Mouse (Mus musculus): ENCODE data around the gene 2310039H08Rik. TPM values are rescaled to one million over a fixed set of nuclear protein-coding genes. Genes with fewer than 3 reads are reported as not detected.
"Not testable (repeated sequence)": the region's sequence is repeated elsewhere in the genome, so short reads cannot be mapped to it uniquely, and the experiment has no call there.

Gene 2310039H08Rik
- polyA plus RNA-seq, 1 experiment from 2014 or later, result 57.9 TPM

- Histone ChIP-seq H3K4me2 (peak overlapping the region; percentile 79), H3K9me3 (ENCODE audit: control insufficient read depth, low read length) (no peaks in the 10 kb centered on the region), H3K9ac (ENCODE audit: low read length) (peak overlapping the region; percentile 79), H3K4me3 (ENCODE audit: low read depth, low read length) (no peak overlapping the region; the same call in 1 of the 2 replicates), H3K27me3 (ENCODE audit: control insufficient read depth, insufficient read depth, low read length) (no peaks in the 10 kb centered on the region), H3K27ac (ENCODE audit: low read depth, low read length) (no peak overlapping the region), H3K4me1 (ENCODE audit: control insufficient read depth, insufficient read depth, low read length) (peaks cover 10% of the 10 kb centered on the region), H3K36me3 (ENCODE audit: control insufficient read depth, insufficient read depth, low read length) (no peaks in the 10 kb centered on the region)
- ATAC-seq (ENCODE audit: low FRiP score) (no peak), DNase-seq (ENCODE audit: low spot score, missing footprints) (no peak)
- 95% methylated on average over 4 of the region's 4 CpGs for whole genome bisulfite sequencing
These were observed 21.9 kb upstream of the 2310039H08Rik start for GRCm38 (mm10) chr17:46750580-46750979.

- H3K4me3 ChIP-seq (ENCODE audit: low read depth, low read length), result peak overlapping the region; percentile 81
- H3K4me1 ChIP-seq (ENCODE audit: control insufficient read depth, insufficient read depth, low read length), result peaks cover 10% of the 10 kb centered on the region
- H3K36me3 ChIP-seq (ENCODE audit: control insufficient read depth, insufficient read depth, low read length), result no peaks in the 10 kb centered on the region
- peak overlapping the region; percentile 73 for H3K27ac ChIP-seq (ENCODE audit: low read depth, low read length)
- DNase-seq (ENCODE audit: low spot score, missing footprints) (no peak), ATAC-seq (ENCODE audit: low FRiP score) (no peak)
- no peaks in the 10 kb centered on the region for H3K27me3 ChIP-seq (ENCODE audit: control insufficient read depth, insufficient read depth, low read length)
- 26% methylated on average over 16 of the region's 16 CpGs for WGBS
- H3K9me3 ChIP-seq (ENCODE audit: control insufficient read depth, low read length), result no peaks in the 10 kb centered on the region
- peak overlapping the region; percentile 79 for H3K9ac ChIP-seq (ENCODE audit: low read length)
- peak overlapping the region; percentile 79 for H3K4me2 ChIP-seq
These were observed 21.2 kb upstream of the 2310039H08Rik start for GRCm38 (mm10) chr17:46751056-46751793.

GRCm38 (mm10) chr17:46751794-46752556 lies 20.5 kb upstream of the 2310039H08Rik start, which contains the start of gene Cnpy3:
Cnpy3 (minus strand) TSS chr17:46752214.
- H3K4me3 ChIP-seq (ENCODE audit: low read depth, low read length), result peak within 1 kb of the TSS; percentile 81
- peak; percentile 99 for DNase-seq (ENCODE audit: low spot score, missing footprints)
- no peaks in the 10 kb centered on the region for H3K9me3 ChIP-seq (ENCODE audit: control insufficient read depth, low read length)
- ATAC-seq (ENCODE audit: low FRiP score), result peak; percentile 99
- H3K4me2 ChIP-seq, result peak within 1 kb of the TSS; percentile 79
- under 1% methylated on average over 55 of the region's 58 CpGs for WGBS
- peak within 1 kb of the TSS; percentile 73 for H3K27ac ChIP-seq (ENCODE audit: low read depth, low read length)
- H3K9ac ChIP-seq (ENCODE audit: low read length), result peak within 1 kb of the TSS; percentile 79
- no peaks in the 10 kb centered on the region for H3K36me3 ChIP-seq (ENCODE audit: control insufficient read depth, insufficient read depth, low read length)
- peaks cover 10% of the 10 kb centered on the region for H3K4me1 ChIP-seq (ENCODE audit: control insufficient read depth, insufficient read depth, low read length)
- H3K27me3 ChIP-seq (ENCODE audit: control insufficient read depth, insufficient read depth, low read length), result no peaks in the 10 kb centered on the region

GRCm38 (mm10) chr17:46758753-46759152 lies 13.7 kb upstream of the 2310039H08Rik start:
- Histone ChIP-seq H3K9ac (ENCODE audit: low read length) (no peak overlapping the region), H3K4me3 (ENCODE audit: low read depth, low read length) (no peak overlapping the region), H3K27me3 (ENCODE audit: control insufficient read depth, insufficient read depth, low read length) (no peaks in the 10 kb centered on the region), H3K36me3 (ENCODE audit: control insufficient read depth, insufficient read depth, low read length) (no peaks in the 10 kb centered on the region), H3K27ac (ENCODE audit: low read depth, low read length) (no peak overlapping the region), H3K4me2 (no peak overlapping the region), H3K9me3 (ENCODE audit: control insufficient read depth, low read length) (no peaks in the 10 kb centered on the region), H3K4me1 (ENCODE audit: control insufficient read depth, insufficient read depth, low read length) (no peaks in the 10 kb centered on the region)
- 81% methylated on average over 12 of the region's 12 CpGs for WGBS
- ATAC-seq (ENCODE audit: low FRiP score), result no peak
- DNase-seq (ENCODE audit: low spot score, missing footprints), result no peak

- WGBS, result 49% methylated on average over 2 of the region's 2 CpGs
These were observed 8.9 kb upstream of the 2310039H08Rik start, which contains the start of gene Ptcra for GRCm38 (mm10) chr17:46763544-46763943. Ptcra (minus strand) TSS chr17:46763712.

GRCm38 (mm10) chr17:46764916-46765315 lies 7.5 kb upstream of the 2310039H08Rik start:
- ATAC-seq (ENCODE audit: low FRiP score); H3K4me2 ChIP-seq; H3K4me1 ChIP-seq (ENCODE audit: control insufficient read depth, insufficient read depth, low read length); H3K27ac ChIP-seq (ENCODE audit: low read depth, low read length); H3K9ac ChIP-seq (ENCODE audit: low read length); H3K36me3 ChIP-seq (ENCODE audit: control insufficient read depth, insufficient read depth, low read length); H3K9me3 ChIP-seq (ENCODE audit: control insufficient read depth, low read length); H3K4me3 ChIP-seq (ENCODE audit: low read depth, low read length); H3K27me3 ChIP-seq (ENCODE audit: control insufficient read depth, insufficient read depth, low read length): not testable (repeated sequence)
- 70% methylated on average over 8 of the region's 9 CpGs for WGBS
- peak; percentile 41 for DNase-seq (ENCODE audit: low spot score, missing footprints)

More at GRCm38 (mm10) chr17:46763544-46763943, 8.9 kb upstream of the 2310039H08Rik start, which contains the start of gene Ptcra:
- Histone ChIP-seq H3K36me3 (ENCODE audit: control insufficient read depth, insufficient read depth, low read length) (no peaks in the 10 kb centered on the region), H3K4me1 (ENCODE audit: control insufficient read depth, insufficient read depth, low read length) (no peaks in the 10 kb centered on the region), H3K9ac (ENCODE audit: low read length) (no peak within 1 kb of the TSS), H3K27ac (ENCODE audit: low read depth, low read length) (no peak within 1 kb of the TSS), H3K9me3 (ENCODE audit: control insufficient read depth, low read length) (no peaks in the 10 kb centered on the region), H3K4me2 (no peak within 1 kb of the TSS), H3K4me3 (ENCODE audit: low read depth, low read length) (no peak within 1 kb of the TSS), H3K27me3 (ENCODE audit: control insufficient read depth, insufficient read depth, low read length) (no peaks in the 10 kb centered on the region)
- DNase-seq (ENCODE audit: low spot score, missing footprints), result peak; percentile 66
- ATAC-seq (ENCODE audit: low FRiP score), result no peak

GRCm38 (mm10) chr17:46767868-46768267 lies 4.6 kb upstream of the 2310039H08Rik start:
- Histone ChIP-seq H3K4me1 (ENCODE audit: control insufficient read depth, insufficient read depth, low read length) (peaks cover 5% of the 10 kb centered on the region; the same call in 1 of the 2 replicates), H3K27ac (ENCODE audit: low read depth, low read length) (no peak overlapping the region), H3K9me3 (ENCODE audit: control insufficient read depth, low read length) (no peaks in the 10 kb centered on the region), H3K36me3 (ENCODE audit: control insufficient read depth, insufficient read depth, low read length) (no peaks in the 10 kb centered on the region), H3K4me3 (ENCODE audit: low read depth, low read length) (no peak overlapping the region), H3K27me3 (ENCODE audit: control insufficient read depth, insufficient read depth, low read length) (no peaks in the 10 kb centered on the region), H3K4me2 (no peak overlapping the region), H3K9ac (ENCODE audit: low read length) (no peak overlapping the region; the same call in 1 of the 2 replicates)
- DNase-seq (ENCODE audit: low spot score, missing footprints) (no peak), ATAC-seq (ENCODE audit: low FRiP score) (no peak)
- 58% methylated on average over 8 of the region's 8 CpGs for WGBS

GRCm38 (mm10) chr17:46770546-46770945 lies 1.9 kb upstream of the 2310039H08Rik start:
- DNase-seq (ENCODE audit: low spot score, missing footprints) (peak; percentile 57), ATAC-seq (ENCODE audit: low FRiP score) (no peak)
- WGBS, result 93% methylated on average over 11 of the region's 11 CpGs
- Histone ChIP-seq H3K9me3 (ENCODE audit: control insufficient read depth, low read length) (no peaks in the 10 kb centered on the region), H3K4me2 (no peak overlapping the region), H3K4me3 (ENCODE audit: low read depth, low read length) (no peak overlapping the region), H3K27me3 (ENCODE audit: control insufficient read depth, insufficient read depth, low read length) (no peaks in the 10 kb centered on the region), H3K27ac (ENCODE audit: low read depth, low read length) (no peak overlapping the region), H3K9ac (ENCODE audit: low read length) (no peak overlapping the region), H3K4me1 (ENCODE audit: control insufficient read depth, insufficient read depth, low read length) (peaks cover 12% of the 10 kb centered on the region), H3K36me3 (ENCODE audit: control insufficient read depth, insufficient read depth, low read length) (peaks cover 6% of the 10 kb centered on the region; the same call in 1 of the 2 replicates)

- DNase-seq (ENCODE audit: low spot score, missing footprints), result no peak
These were observed 1.4 kb upstream of the 2310039H08Rik start for GRCm38 (mm10) chr17:46771025-46771424.

More at GRCm38 (mm10) chr17:46771025-46771424, 1.4 kb upstream of the 2310039H08Rik start:
- no peak for ATAC-seq (ENCODE audit: low FRiP score)
- WGBS, result 76% methylated on average over 4 of the region's 4 CpGs
- Histone ChIP-seq H3K27ac (ENCODE audit: low read depth, low read length) (no peak overlapping the region), H3K4me2 (no peak overlapping the region), H3K4me1 (ENCODE audit: control insufficient read depth, insufficient read depth, low read length) (peaks cover 12% of the 10 kb centered on the region), H3K4me3 (ENCODE audit: low read depth, low read length) (no peak overlapping the region), H3K9ac (ENCODE audit: low read length) (no peak overlapping the region), H3K36me3 (ENCODE audit: control insufficient read depth, insufficient read depth, low read length) (peaks cover 10% of the 10 kb centered on the region), H3K9me3 (ENCODE audit: control insufficient read depth, low read length) (no peaks in the 10 kb centered on the region), H3K27me3 (ENCODE audit: control insufficient read depth, insufficient read depth, low read length) (no peaks in the 10 kb centered on the region)

Data from midbrain, embryonic 11.5 days (tissue).